Mouse (Mus musculus) monocyte, adult 59 days (primary cell): ENCODE results near the gene Wdr3. TPM values are rescaled to one million over a fixed set of nuclear protein-coding genes. Genes with fewer than 3 reads are reported as not detected.

ENCODE experiments used
- total RNA-seq, 2 experiments: library from RNA; stranded (reverse); gene quantifications; one replicate each; pipeline ENCODE4 v1.2.4; 2023

The Wdr3 gene
- total RNA-seq: 10 to 100 TPM; 71.7 to 75.4 TPM

GRCm38 (mm10) chr3:100162315-100163105 is at the start of gene Wdr3, which contains the start of gene Gdap2:
Gene Wdr3, minus strand, starts transcription at chr3:100162407.
Gene Gdap2, plus strand, starts transcription at chr3:100162381.

Other genes with a start within 250 kb of the Wdr3 start
- 10 to 100 TPM; 41.8 to 42.7 TPM for gene Gdap2, start within 50 bp of the Wdr3 start, total RNA-seq